Mouse (Mus musculus): ENCODE results near the gene Rhou. TPM values are rescaled to one million over a fixed set of nuclear protein-coding genes. Genes with fewer than 3 reads are reported as not detected.

The Rhou gene
- total and polyA plus RNA-seq, 3 experiments: 0.08 to 0.16 TPM; not detected in 1

DNA sequence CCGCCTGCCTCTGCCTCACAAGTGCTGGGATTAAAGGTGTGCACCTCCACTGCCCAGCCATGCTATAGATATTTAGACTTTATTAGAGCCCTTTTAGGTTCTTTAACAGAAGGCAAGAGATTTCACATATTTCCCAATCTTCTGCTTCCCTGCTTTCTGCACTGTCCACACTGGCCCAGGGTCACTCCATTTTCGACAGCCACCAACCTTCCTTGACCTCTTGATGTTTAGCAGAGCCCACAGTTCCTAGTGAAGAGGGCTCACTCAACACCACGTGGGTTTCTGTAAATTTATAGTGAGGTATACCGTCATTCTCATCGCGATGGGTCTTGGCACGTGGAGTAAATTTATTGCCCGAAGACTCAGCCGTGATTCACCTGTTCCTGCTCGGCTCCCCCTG lies 23.7 kb upstream of the Rhou start:
- in situ Hi-C loops (cut with MboI; ENCODE audit: low pct_ligation_motif_present, low pct_unique_long_range_greater_than_20kb, low sequenced_read_pairs): no loop called here
- Histone ChIP-seq H3K27me3 (replicated peaks) (peaks cover 12% of the 10 kb centered on the region), H3K4me2 (ENCODE audit: insufficient read depth, low read depth, poor library complexity, severe bottlenecking) (peak overlapping the region; percentile 42)

DNA sequence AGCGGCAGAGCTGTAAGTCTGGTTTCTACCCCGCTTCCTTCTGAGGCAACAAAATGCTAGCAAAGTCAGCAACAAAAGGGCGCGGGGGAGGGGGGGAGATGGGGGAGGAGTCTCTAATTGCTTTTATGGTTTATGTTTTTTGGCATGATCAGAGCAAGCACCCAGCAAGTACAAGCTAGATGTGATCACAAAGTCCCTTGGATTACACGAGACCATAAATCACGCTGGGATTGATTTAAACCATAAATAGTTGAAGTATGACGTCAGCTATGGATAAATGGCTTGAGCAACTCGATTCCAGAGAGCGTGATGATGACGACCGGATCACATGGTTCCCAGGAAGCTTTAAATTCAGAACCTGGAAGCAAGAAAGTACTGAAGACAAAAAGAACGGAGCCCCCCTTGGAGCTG lies 22.9 kb upstream of the Rhou start:
- no peaks in the 10 kb centered on the region for H3K9me3 ChIP-seq (replicated peaks; ENCODE audit: low read length)
- peaks cover 6% of the 10 kb centered on the region for H3K27me3 ChIP-seq (replicated peaks)
- no peak overlapping the region for H3K27ac ChIP-seq (ENCODE audit: insufficient read depth, low read depth)
- peaks cover 10 to 35% of the 10 kb centered on the region in 2 experiments for H3K4me1 ChIP-seq (ENCODE audit: control insufficient read depth in 1 of 2, insufficient read depth in 2 of 2)
- H3K36me3 ChIP-seq (replicated peaks in 1 of 2; ENCODE audit: control insufficient read depth in 1 of 2, insufficient read depth in 1 of 2, low read length in 1 of 2): no peaks in the 10 kb centered on the region
- in situ Hi-C loops (cut with MboI; ENCODE audit: low pct_ligation_motif_present, low pct_unique_long_range_greater_than_20kb, low sequenced_read_pairs) (no loop called here), dilution Hi-C loops (cut with MboI; ENCODE audit: extremely low pct_ligation_motif_present, extremely low pct_unique_long_range_greater_than_20kb, low sequenced_read_pairs) (no loop called here)
- H3K9ac ChIP-seq (ENCODE audit: insufficient read depth, low read depth): no peak overlapping the region
- peak overlapping the region in 1 of 3 experiments; percentile 34 for H3K4me3 ChIP-seq (replicated peaks in 1 of 3; ENCODE audit: low read depth in 2 of 3, low read length in 2 of 3, poor library complexity in 1 of 3)
- peak overlapping the region; percentile 42 for H3K4me2 ChIP-seq (ENCODE audit: insufficient read depth, low read depth, poor library complexity, severe bottlenecking)
- no peak for DNase-seq (ENCODE audit: extremely low read depth)
- no peaks in the 10 kb centered on the region for H3K79me2 ChIP-seq (replicated peaks; ENCODE audit: control insufficient read depth, extremely low read depth, insufficient read depth, poor library complexity, severe bottlenecking)
- TF ChIP-seq CTCF (conservative IDR thresholded peaks at IDR 0.05 in 1 of 2, IDR thresholded peaks at IDR 0.05 in 1 of 2; ENCODE audit: low read depth in 2 of 2, low read length in 2 of 2) (no peak), E2F4 (IDR thresholded peaks at IDR 0.05; ENCODE audit: insufficient replicate concordance, low read depth, low read length) (no peak), IRF4 (IDR thresholded peaks at IDR 0.05; ENCODE audit: low read depth, low read length) (no peak), ETS1 (conservative IDR thresholded peaks at IDR 0.05; ENCODE audit: low read depth, low read length) (no peak), JUN (IDR thresholded peaks at IDR 0.05; ENCODE audit: insufficient read depth, low read depth, low read length) (no peak), ZMIZ1 (IDR thresholded peaks at IDR 0.05; ENCODE audit: low read depth, low read length) (no peak), HCFC1 (IDR thresholded peaks at IDR 0.05; ENCODE audit: low read depth, low read length) (no peak)

More for the DNA sequence above, 23.7 kb upstream of the Rhou start:
- Histone ChIP-seq H3K9me3 (replicated peaks; ENCODE audit: low read length) (no peaks in the 10 kb centered on the region), H3K36me3 (replicated peaks in 1 of 2; ENCODE audit: control insufficient read depth in 1 of 2, insufficient read depth in 1 of 2, low read length in 1 of 2) (no peaks in the 10 kb centered on the region), H3K9ac (ENCODE audit: insufficient read depth, low read depth) (no peak overlapping the region), H3K4me1 (ENCODE audit: control insufficient read depth in 1 of 2, insufficient read depth in 2 of 2) (peaks cover 10 to 35% of the 10 kb centered on the region in 2 experiments), H3K4me3 (replicated peaks in 1 of 3; ENCODE audit: low read depth in 2 of 3, low read length in 2 of 3, poor library complexity in 1 of 3) (no peak overlapping the region), H3K27ac (ENCODE audit: insufficient read depth, low read depth) (no peak overlapping the region), H3K79me2 (replicated peaks; ENCODE audit: control insufficient read depth, extremely low read depth, insufficient read depth, poor library complexity, severe bottlenecking) (no peaks in the 10 kb centered on the region)
- dilution Hi-C loops (cut with MboI; ENCODE audit: extremely low pct_ligation_motif_present, extremely low pct_unique_long_range_greater_than_20kb, low sequenced_read_pairs): no loop called here
- no peak for DNase-seq (ENCODE audit: extremely low read depth)
- TF ChIP-seq NRF1 (IDR thresholded peaks at IDR 0.05; ENCODE audit: low read depth, low read length) (no peak), MEF2A (IDR thresholded peaks at IDR 0.05; ENCODE audit: borderline replicate concordance, low read depth, low read length) (no peak), RAD21 (IDR thresholded peaks at IDR 0.05; ENCODE audit: low read depth, low read length) (no peak), GABPA (IDR thresholded peaks at IDR 0.05; ENCODE audit: insufficient replicate concordance, low read depth, low read length) (no peak), SIN3A (IDR thresholded peaks at IDR 0.05; ENCODE audit: low read length) (no peak), MXI1 (IDR thresholded peaks at IDR 0.05; ENCODE audit: low read depth, low read length) (no peak), RCOR1 (conservative IDR thresholded peaks at IDR 0.05; ENCODE audit: low read depth, low read length) (no peak), NELFE (IDR thresholded peaks at IDR 0.05; ENCODE audit: low read depth, low read length) (no peak), BHLHE40 (IDR thresholded peaks at IDR 0.05; ENCODE audit: low read depth, low read length) (no peak), TBP (conservative IDR thresholded peaks at IDR 0.05; ENCODE audit: low read depth, low read length) (no peak), POLR2AphosphoS2 (IDR thresholded peaks at IDR 0.05; ENCODE audit: low read depth, low read length) (no peak), USF2 (conservative IDR thresholded peaks at IDR 0.05; ENCODE audit: low read depth, low read length) (no peak), ZKSCAN1 (IDR thresholded peaks at IDR 0.05; ENCODE audit: borderline replicate concordance, low read depth, low read length) (no peak), USF1 (IDR thresholded peaks at IDR 0.05; ENCODE audit: low read depth, low read length) (no peak)

Measured in CH12.LX (cell line).